Mouse (Mus musculus): Measurements from ENCODE around the gene Skp2.

DNA sequence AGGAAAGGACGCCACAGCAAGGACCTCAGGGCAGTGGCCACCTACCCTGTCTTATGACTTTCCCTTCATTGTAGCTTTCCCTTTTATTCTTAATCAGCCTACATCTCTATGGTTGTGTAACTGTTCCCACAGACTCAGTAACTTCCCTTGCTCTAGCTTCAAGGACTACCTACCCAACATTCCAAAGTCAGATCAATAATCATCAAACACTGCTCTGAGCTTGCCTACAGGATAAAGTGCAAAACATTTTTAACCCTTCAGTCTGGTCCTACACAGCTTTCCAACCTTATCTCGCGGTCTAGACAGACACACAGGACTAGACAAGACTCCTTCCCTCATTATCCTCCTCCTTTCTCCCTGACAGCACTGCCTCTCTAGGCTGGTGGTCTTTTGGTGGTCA is 84.9 kb downstream of the Skp2 start:
- TF ChIP-seq CTCF (conservative IDR thresholded peaks at IDR 0.05; ENCODE audit: insufficient read depth, insufficient read length, low read depth, low read length) (no peak), POLR2A (IDR thresholded peaks at IDR 0.05; ENCODE audit: low read depth, low read length) (no peak)

All from kidney, adult 2 months (tissue).